Mouse (Mus musculus) kidney, embryonic 14.5 days (tissue): ENCODE results near the gene Ces1c. TPM values are rescaled to one million over a fixed set of nuclear protein-coding genes. Genes with fewer than 3 reads are reported as not detected.

Experiments
- ATAC-seq: fragments of 200-750 bp; cut with Nextera tagmentation; 2 replicates; pipeline ENCODE4 v1.8.0; 2017; ENCODE audit warnings: moderate number of reproducible peaks, mild to moderate bottlenecking, moderate TSS enrichment, moderate library complexity; ENCODE audit not compliant: low FRiP score, low TSS enrichment
- H3K27ac ChIP-seq: fragments of 300-500 bp; sonication (generic); 2 replicates; pipeline ENCODE4 v1.5.1; 2014; ENCODE audit warnings: low read depth, mild to moderate bottlenecking, low read length, moderate library complexity, mixed read lengths
- H3K27me3 ChIP-seq: fragments of 300-500 bp; sonication (generic); 2 replicates; pipeline ENCODE4 v1.6.1; 2014; ENCODE audit warnings: mild to moderate bottlenecking, low read length; ENCODE audit not compliant: control insufficient read depth, insufficient read depth
- H3K36me3 ChIP-seq: fragments of 300-500 bp; sonication (generic); 2 replicates; pipeline ENCODE4 v1.6.1; 2014; ENCODE audit warnings: low read length, mixed read lengths; ENCODE audit not compliant: control insufficient read depth, insufficient read depth
- H3K4me1 ChIP-seq: fragments of 300-500 bp; sonication (generic); 2 replicates; pipeline ENCODE4 v1.6.1; 2014; ENCODE audit warnings: low read length, mixed read lengths; ENCODE audit not compliant: control insufficient read depth, insufficient read depth
- H3K4me2 ChIP-seq: fragments of 300-500 bp; sonication (generic); replicated peaks from 2 replicates; pipeline ENCODE4 v1.6.1; 2014; ENCODE audit warnings: low read depth, mild to moderate bottlenecking, low read length
- H3K4me3 ChIP-seq: fragments of 300-500 bp; sonication (generic); 2 replicates; pipeline ENCODE4 v1.5.1; 2014; ENCODE audit warnings: mild to moderate bottlenecking, low read length
- H3K9ac ChIP-seq: fragments of 300-500 bp; sonication (generic); 2 replicates; pipeline ENCODE4 v1.6.1; 2014; ENCODE audit warnings: low read depth, mild to moderate bottlenecking, low read length, moderate library complexity
- H3K9me3 ChIP-seq: fragments of 300-500 bp; sonication (generic); 2 replicates; pipeline ENCODE4 v1.6.1; 2016; ENCODE audit warnings: low read length; ENCODE audit not compliant: control insufficient read depth
- WGBS: fragments of 180-500 bp; shearing (Covaris S2); extraction: QIAGEN DNeasy Blood & Tissue Kit; methylation state at CpG from one replicate; pipeline ENCODE4 v1.1.7; 2014; 5-methylcytosine and 5-hydroxymethylcytosine counted together
- polyA plus RNA-seq: library from polyadenylated mRNA; unstranded; fragments of >200 nt; fragmentation: Nextera tagmentation; extraction: Ambion mirVana; gene quantifications from 2 replicates; pipeline ENCODE4 v1.2.1, GENCODE M21; 2014

The Ces1c gene
- polyA plus RNA-seq, 1 experiment from 2014 or later = not detected

GRCm38 (mm10) chr8:93132196-93132595 lies 1.1 kb upstream of the Ces1c start:
- 96% methylated on average over 2 of the region's 2 CpGs for WGBS

GRCm38 (mm10) chr8:93126476-93126875 lies 4.6 kb downstream of the Ces1c start:
- H3K27ac ChIP-seq = no peak overlapping the region
- H3K4me1 ChIP-seq = no peaks in the 10 kb centered on the region
- WGBS = 92% methylated on average over 2 of the region's 2 CpGs
- no peaks in the 10 kb centered on the region for H3K9me3 ChIP-seq
- H3K9ac ChIP-seq = no peak overlapping the region
- no peak for ATAC-seq
- no peak overlapping the region for H3K4me3 ChIP-seq
- H3K4me2 ChIP-seq = no peak overlapping the region
- no peaks in the 10 kb centered on the region for H3K36me3 ChIP-seq
- no peaks in the 10 kb centered on the region for H3K27me3 ChIP-seq

More at GRCm38 (mm10) chr8:93132196-93132595, 1.1 kb upstream of the Ces1c start:
- H3K27me3 ChIP-seq = no peaks in the 10 kb centered on the region
- H3K9ac ChIP-seq = no peak overlapping the region
- no peak overlapping the region for H3K27ac ChIP-seq
- H3K4me3 ChIP-seq = no peak overlapping the region
- H3K4me1 ChIP-seq = no peaks in the 10 kb centered on the region
- H3K4me2 ChIP-seq = no peak overlapping the region
- no peak for ATAC-seq
- no peaks in the 10 kb centered on the region for H3K36me3 ChIP-seq
- no peaks in the 10 kb centered on the region for H3K9me3 ChIP-seq

GRCm38 (mm10) chr8:93122005-93122404 lies 9.1 kb downstream of the Ces1c start:
- no peak for ATAC-seq
- Histone ChIP-seq H3K4me1 (no peaks in the 10 kb centered on the region), H3K9ac (no peak overlapping the region), H3K4me2 (no peak overlapping the region), H3K27ac (no peak overlapping the region), H3K4me3 (no peak overlapping the region), H3K27me3 (no peaks in the 10 kb centered on the region), H3K36me3 (no peaks in the 10 kb centered on the region), H3K9me3 (no peaks in the 10 kb centered on the region)
- 98% methylated on average over 1 of the region's 1 CpGs for WGBS

- Histone ChIP-seq H3K9ac (no peak overlapping the region), H3K9me3 (no peaks in the 10 kb centered on the region), H3K36me3 (no peaks in the 10 kb centered on the region), H3K4me3 (no peak overlapping the region), H3K27me3 (no peaks in the 10 kb centered on the region), H3K27ac (no peak overlapping the region), H3K4me2 (no peak overlapping the region), H3K4me1 (no peaks in the 10 kb centered on the region)
- peak; percentile 64; the same call in 1 of the 2 replicates for ATAC-seq
Measured at GRCm38 (mm10) chr8:93095376-93095775, 35.7 kb downstream of the Ces1c start.

GRCm38 (mm10) chr8:93091324-93091723 lies 39.8 kb downstream of the Ces1c start:
- Histone ChIP-seq H3K27ac (no peak overlapping the region), H3K9ac (no peak overlapping the region), H3K36me3 (no peaks in the 10 kb centered on the region), H3K4me3 (no peak overlapping the region), H3K4me1 (no peaks in the 10 kb centered on the region), H3K4me2 (no peak overlapping the region), H3K9me3 (no peaks in the 10 kb centered on the region), H3K27me3 (no peaks in the 10 kb centered on the region)
- ATAC-seq = no peak
- WGBS = 75% methylated on average over 1 of the region's 1 CpGs

GRCm38 (mm10) chr8:93088686-93089122 lies 42.4 kb downstream of the Ces1c start:
- H3K4me3 ChIP-seq = no peak overlapping the region

GRCm38 (mm10) chr8:93088193-93088592 lies 42.9 kb downstream of the Ces1c start:
- Histone ChIP-seq H3K36me3 (no peaks in the 10 kb centered on the region), H3K27ac (no peak overlapping the region), H3K4me2 (no peak overlapping the region; the same call in 1 of the 2 replicates), H3K9ac (no peak overlapping the region), H3K4me3 (no peak overlapping the region), H3K4me1 (no peaks in the 10 kb centered on the region), H3K9me3 (no peaks in the 10 kb centered on the region), H3K27me3 (no peaks in the 10 kb centered on the region)
- 21% methylated on average over 7 of the region's 7 CpGs for WGBS
- peak; percentile 71; the same call in 1 of the 2 replicates for ATAC-seq

More at GRCm38 (mm10) chr8:93088686-93089122, 42.4 kb downstream of the Ces1c start:
- no peaks in the 10 kb centered on the region for H3K36me3 ChIP-seq
- no peaks in the 10 kb centered on the region for H3K9me3 ChIP-seq
- H3K27ac ChIP-seq = no peak overlapping the region
- H3K4me2 ChIP-seq = peak overlapping the region; percentile 0; the same call in 1 of the 2 replicates
- no peaks in the 10 kb centered on the region for H3K4me1 ChIP-seq
- 6% methylated on average over 2 of the region's 2 CpGs for WGBS
- no peaks in the 10 kb centered on the region for H3K27me3 ChIP-seq
- H3K9ac ChIP-seq = no peak overlapping the region
- peak; percentile 96 for ATAC-seq

- H3K4me2 ChIP-seq = no peak within 1 kb of the TSS
- 71% methylated on average over 2 of the region's 2 CpGs for WGBS
- H3K36me3 ChIP-seq = no peaks in the 10 kb centered on the region
- no peak within 1 kb of the TSS for H3K27ac ChIP-seq
- H3K4me3 ChIP-seq = no peak within 1 kb of the TSS
- H3K9ac ChIP-seq = no peak within 1 kb of the TSS
- ATAC-seq = no peak
- no peaks in the 10 kb centered on the region for H3K4me1 ChIP-seq
- H3K27me3 ChIP-seq = no peaks in the 10 kb centered on the region
- no peaks in the 10 kb centered on the region for H3K9me3 ChIP-seq
Measured at GRCm38 (mm10) chr8:93079887-93080286, 51.2 kb downstream of the Ces1c start, which contains the start of gene Ces1b. TSS of gene Ces1b (minus strand) at chr8:93080017.

- ATAC-seq = no peak
- WGBS = 90% methylated on average over 4 of the region's 4 CpGs
- no peaks in the 10 kb centered on the region for H3K4me1 ChIP-seq
- H3K27me3 ChIP-seq = no peaks in the 10 kb centered on the region
- no peaks in the 10 kb centered on the region for H3K9me3 ChIP-seq
- no peak overlapping the region for H3K4me3 ChIP-seq
- no peak overlapping the region for H3K4me2 ChIP-seq
- no peaks in the 10 kb centered on the region for H3K36me3 ChIP-seq
- no peak overlapping the region for H3K9ac ChIP-seq
- H3K27ac ChIP-seq = no peak overlapping the region
Measured at GRCm38 (mm10) chr8:93075251-93075650, 55.8 kb downstream of the Ces1c start.
